Mouse (Mus musculus): ENCODE data around the gene Kirrel3.
A peak's percentile ranks its signal among the peaks of the same experiment; 100 is the strongest.

The Kirrel3 gene

GRCm38 (mm10) chr9:34993467-34994211 is 507.9 kb downstream of the Kirrel3 start:
- peak; percentile 96 to 97 for DNase-seq

- DNase-seq: no peak
These were observed 509.4 kb downstream of the Kirrel3 start for GRCm38 (mm10) chr9:34995078-34995477.

- no peak for DNase-seq
These were observed 510.1 kb downstream of the Kirrel3 start for GRCm38 (mm10) chr9:34995660-34996378.

DNA sequence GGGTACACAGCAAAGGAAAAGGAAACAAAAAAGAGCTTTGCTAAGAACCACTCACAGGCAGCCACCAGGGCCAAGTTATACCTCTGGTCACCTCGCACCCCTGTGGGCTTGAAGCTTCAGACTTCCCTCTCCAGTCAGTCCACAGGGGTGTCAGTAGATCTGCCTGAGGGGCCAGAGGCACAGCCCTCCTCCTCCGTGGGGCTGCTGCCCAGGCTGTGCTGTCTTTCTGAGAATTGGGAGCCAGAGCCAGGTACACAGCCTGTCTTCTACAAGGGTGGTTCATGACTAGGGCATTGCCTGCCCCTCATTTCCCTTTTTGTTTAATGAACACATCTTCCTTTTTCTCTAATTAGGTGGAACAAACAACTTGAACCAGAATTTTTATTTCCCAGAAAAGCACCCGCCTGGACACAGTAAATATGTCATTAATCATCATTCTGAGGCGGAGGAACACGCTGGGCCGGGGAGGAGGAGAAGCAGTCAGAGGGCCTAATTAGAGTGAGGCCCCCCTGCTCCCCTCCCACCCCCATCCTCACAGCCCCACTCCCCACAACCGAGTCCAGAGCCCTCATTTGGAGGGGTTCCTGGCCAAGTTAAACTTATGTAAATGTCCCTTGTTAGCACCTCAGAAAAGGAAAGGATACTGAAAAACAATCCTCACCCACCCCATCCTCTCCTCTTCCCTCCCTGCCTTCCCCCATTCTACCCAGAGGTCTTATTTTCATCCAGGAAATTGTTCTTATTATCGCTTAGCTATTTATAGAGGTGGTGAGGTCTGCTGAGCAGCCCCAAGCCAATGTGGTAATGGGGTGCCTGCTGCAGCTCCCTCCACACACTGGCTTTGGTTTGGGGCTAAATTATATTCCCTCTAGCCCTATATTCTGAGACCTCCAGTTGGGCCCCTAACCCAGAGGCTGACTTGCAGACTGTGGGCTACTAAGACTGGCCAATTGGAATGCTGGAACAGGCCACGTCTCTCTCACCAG is 512.5 kb downstream of the Kirrel3 start:
- no peak for DNase-seq

DNA sequence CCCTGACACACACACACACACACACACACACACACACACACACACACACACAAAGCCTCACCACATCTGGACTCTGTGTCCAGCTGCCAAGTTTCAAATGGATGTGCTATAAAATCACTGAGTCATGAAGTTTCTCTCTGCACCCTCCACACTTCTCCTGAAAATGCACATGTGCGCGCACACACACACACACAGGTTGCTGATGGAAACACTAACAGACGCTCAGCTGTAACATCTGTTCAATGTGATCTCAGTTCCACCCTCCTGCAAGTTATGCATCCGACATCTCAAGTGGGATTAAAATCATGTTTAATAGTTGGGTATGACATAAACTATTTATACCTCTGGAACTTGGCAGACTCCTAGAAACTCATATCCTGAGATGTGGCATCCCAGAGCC is 518.4 kb downstream of the Kirrel3 start:
- DNase-seq: no peak

- DNase-seq: peak; percentile 17 to 35
These were observed 522.1 kb downstream of the Kirrel3 start for GRCm38 (mm10) chr9:35007697-35008341.

- peak; percentile 40 to 52 for DNase-seq
These were observed 531.1 kb downstream of the Kirrel3 start for GRCm38 (mm10) chr9:35016762-35017161.

- DNase-seq: no peak
These were observed 531.9 kb downstream of the Kirrel3 start for GRCm38 (mm10) chr9:35017563-35017962.

DNA sequence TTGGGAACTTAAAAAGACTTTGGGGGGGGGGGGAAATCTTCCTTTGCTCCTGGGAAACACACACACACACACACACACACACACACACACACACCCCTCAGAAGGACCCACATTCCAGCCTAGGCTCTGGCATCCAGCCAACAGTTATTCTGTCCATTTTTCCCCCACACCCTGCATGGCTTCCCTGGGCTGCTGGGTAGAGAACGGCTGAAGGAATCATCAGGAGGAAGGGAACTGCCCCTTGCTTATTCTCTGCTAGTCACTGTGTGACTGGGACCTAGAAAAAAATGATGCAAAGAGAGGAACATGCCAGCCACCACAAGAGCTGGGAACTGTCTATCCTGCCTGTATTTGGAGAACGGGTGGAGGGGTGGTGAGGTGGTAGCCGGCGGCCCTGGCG is 532.4 kb downstream of the Kirrel3 start:
- no peak for DNase-seq

DNA sequence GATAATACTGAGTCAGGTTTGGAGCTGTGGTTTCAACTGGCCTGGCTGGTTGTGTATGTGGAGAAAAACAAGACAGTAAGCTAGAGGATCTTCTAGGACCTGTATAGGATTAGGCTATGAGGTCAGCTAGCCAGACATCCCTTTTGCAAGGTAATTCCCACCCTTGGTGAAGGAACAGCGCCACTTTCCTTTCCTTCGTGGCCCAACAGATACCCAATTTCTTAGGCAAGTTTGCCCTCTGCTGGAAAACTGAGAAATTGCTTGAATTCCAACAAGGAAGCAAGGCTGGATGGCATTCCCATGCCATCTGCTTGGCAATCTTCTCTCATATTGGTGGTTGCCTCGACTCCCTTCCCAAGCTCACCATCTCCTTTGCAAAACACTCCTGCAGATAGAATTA is 533.7 kb downstream of the Kirrel3 start:
- peak; percentile 24 to 62 for DNase-seq

DNA sequence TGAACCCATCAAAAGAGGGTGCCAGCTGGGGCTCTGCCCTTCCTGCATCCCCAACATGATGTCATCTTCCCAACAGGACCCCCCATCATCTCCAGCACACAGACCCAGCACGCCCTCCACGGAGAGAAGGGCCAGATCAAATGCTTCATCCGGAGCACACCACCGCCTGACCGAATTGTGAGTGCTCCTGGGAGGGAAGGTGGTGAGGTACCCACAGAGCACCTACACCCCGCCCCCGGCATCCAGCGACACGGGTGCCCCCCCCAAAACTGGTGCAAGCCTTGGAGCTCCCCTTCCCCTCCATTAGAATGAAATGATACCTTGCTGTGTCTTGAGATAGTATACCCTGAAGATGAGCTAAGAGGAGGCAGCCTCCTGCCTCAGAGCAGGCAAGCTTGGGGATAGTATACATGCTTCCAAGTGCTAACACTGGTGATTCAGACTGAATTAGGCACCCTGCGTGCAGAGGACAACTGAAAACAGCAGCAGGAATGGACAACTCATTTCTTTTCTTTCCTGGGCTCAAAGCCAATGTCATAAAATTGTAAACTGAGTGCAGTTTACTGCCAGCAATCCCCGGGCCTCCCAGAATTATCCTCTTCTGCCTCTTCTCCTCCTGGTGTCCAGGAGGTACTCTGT is 534.4 kb downstream of the Kirrel3 start:
- no peak for DNase-seq

GRCm38 (mm10) chr9:35021744-35022143 is 536.0 kb downstream of the Kirrel3 start:
- no peak for DNase-seq

GRCm38 (mm10) chr9:35024591-35025496 is 539.1 kb downstream of the Kirrel3 start:
- no peak for DNase-seq

GRCm38 (mm10) chr9:35026311-35026710 is 540.6 kb downstream of the Kirrel3 start:
- DNase-seq: no peak

DNA sequence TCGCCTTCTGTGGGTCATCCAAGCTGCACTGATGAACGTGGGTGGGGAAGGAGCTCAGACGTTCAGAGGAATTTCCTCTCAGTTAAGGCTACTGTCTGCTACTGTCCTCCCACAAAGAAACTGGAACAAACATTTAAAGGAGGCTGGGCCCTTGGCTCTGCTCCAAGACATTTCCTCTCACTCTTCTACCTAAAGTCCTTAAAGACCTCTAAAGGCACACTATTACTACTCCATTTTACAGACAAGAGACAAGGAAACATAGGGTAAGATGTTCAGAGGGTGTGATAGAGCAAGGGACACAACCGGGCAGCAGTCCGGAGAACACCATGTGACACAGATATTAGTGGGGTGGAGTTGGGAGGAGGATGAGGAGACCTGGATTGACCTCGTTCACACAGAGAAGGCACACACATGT is 541.2 kb downstream of the Kirrel3 start:
- DNase-seq: no peak

- DNase-seq: no peak
These were observed 541.8 kb downstream of the Kirrel3 start for GRCm38 (mm10) chr9:35027382-35027997.

GRCm38 (mm10) chr9:35030823-35031222 is 545.1 kb downstream of the Kirrel3 start:
- DNase-seq: no peak

GRCm38 (mm10) chr9:35032457-35032856 is 546.8 kb downstream of the Kirrel3 start:
- no peak for DNase-seq

GRCm38 (mm10) chr9:35035074-35035473 is 549.4 kb downstream of the Kirrel3 start:
- DNase-seq: no peak

DNA sequence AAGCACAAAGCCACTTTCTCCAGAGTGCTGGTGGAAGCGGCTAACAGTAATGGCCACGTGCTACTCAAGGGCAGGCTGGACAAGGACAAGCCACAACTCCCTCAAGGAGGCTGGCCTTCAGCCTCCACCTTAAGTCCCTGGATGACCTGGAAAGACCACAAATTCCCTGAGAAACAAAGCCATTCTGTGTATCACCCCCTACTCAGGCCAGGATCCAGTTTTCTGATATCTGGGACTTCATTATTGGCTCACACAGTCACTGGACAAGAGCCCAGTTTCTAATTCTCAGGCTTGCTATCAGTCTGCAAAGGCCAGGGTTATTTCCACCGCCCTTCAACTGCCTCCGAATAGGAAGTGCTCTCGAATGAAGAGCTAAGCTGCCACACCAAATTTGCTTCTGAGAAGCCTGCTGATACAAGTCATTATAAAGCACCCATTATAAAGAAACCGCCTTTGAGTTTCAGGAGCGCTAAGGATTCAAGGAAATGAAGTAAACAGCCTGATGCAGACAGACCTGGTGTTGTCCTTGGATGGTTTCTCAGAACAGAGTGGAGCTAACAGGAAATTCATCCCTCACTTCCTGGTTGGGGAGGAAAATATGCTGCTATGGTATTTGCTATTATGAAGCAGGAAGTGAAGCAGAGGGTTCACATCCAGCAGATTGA is 553.4 kb downstream of the Kirrel3 start:
- DNase-seq: peak in 1 of 2 experiments; percentile 33

Data from lung, adult 18-20 months (tissue).